Mouse (Mus musculus): ENCODE measurements around the gene Fbxw10. TPM values are rescaled to one million over a fixed set of nuclear protein-coding genes. Genes with fewer than 3 reads are reported as not detected.
A peak's percentile ranks its signal among the peaks of the same experiment; 100 is the strongest.

Gene Fbxw10
- polyA plus RNA-seq, 1 experiment, result not detected

DNA sequence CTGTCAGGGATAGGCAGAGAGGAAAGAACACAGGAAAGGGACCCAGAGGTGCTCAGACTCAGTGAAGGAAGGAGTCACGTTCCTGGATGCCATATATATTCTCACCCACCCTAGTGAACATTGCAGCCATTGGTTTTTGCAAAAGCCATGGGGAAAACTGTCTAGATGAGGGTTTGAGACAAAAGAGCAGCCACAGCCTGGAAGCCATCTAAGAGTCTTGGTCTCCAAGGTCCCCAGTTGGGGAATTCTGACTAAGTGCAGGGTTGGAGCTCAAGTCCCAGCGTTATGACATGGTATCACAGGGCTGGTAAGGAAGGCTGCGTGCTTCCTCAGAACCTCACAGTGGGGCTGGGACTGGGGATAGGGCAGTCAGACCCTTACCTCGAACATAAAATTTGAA is 18.7 kb downstream of the Fbxw10 start:
- no peaks in the 10 kb centered on the region for H3K36me3 ChIP-seq (ENCODE audit: control insufficient read depth)
- no peaks in the 10 kb centered on the region for H3K9me3 ChIP-seq (ENCODE audit: control insufficient read depth, low read length)
- peaks cover 6% of the 10 kb centered on the region for H3K4me1 ChIP-seq (ENCODE audit: control insufficient read depth)
- TF ChIP-seq GATA1 (IDR thresholded peaks at IDR 0.05; ENCODE audit: low read length) (no peak), TAL1 (IDR thresholded peaks at IDR 0.05; ENCODE audit: low read length) (no peak)
- H3K27me3 ChIP-seq (ENCODE audit: control insufficient read depth), result no peaks in the 10 kb centered on the region
- H3K4me3 ChIP-seq (replicated peaks), result no peak overlapping the region

DNA sequence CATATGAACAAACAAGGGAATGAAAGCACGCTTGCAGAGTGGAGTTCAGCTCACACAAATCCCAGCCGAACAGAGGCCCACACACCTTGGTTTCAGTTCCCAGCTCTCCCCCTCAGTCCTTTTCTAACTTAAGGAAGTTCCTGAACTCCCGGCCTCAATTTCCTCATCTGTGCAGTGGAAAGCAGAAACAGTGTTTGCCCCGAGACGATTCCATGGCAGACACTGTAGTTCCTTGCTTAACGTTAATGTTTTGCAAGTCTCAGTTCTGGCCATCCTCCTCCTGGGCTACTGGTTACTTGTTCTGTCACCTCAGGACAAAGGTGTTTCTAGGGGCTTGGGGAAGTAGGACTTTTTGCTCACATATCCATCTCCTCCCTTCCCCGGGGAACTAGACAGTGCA is 19.8 kb downstream of the Fbxw10 start:
- TF ChIP-seq GATA1 (IDR thresholded peaks at IDR 0.05; ENCODE audit: low read length) (no peak), TAL1 (IDR thresholded peaks at IDR 0.05; ENCODE audit: low read length) (no peak)
- H3K27me3 ChIP-seq (ENCODE audit: control insufficient read depth), result no peaks in the 10 kb centered on the region
- no peaks in the 10 kb centered on the region for H3K9me3 ChIP-seq (ENCODE audit: control insufficient read depth, low read length)
- no peak overlapping the region for H3K4me3 ChIP-seq (replicated peaks)
- peaks cover 6% of the 10 kb centered on the region for H3K4me1 ChIP-seq (ENCODE audit: control insufficient read depth)
- no peaks in the 10 kb centered on the region for H3K36me3 ChIP-seq (ENCODE audit: control insufficient read depth)

DNA sequence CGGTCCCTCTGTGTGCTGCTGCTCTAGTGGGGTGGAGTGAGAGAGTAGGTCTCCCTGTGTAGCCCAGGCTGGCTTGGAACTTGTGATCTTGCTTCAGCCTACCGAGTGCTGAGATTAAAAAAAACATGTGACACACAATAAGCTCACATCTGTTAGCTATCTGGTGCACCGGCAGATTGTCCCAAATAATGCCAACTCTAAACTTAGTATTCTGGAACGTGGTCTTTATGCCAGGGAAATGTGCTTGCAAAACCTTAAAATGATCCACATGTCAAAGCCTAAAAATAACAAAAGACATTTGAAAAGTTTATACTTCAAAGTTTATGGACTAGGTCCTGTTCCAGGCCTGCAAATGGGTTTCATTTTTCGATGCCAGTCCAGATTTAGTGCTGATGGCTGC is 22.3 kb downstream of the Fbxw10 start:
- H3K4me3 ChIP-seq (replicated peaks), result no peak overlapping the region
- no peaks in the 10 kb centered on the region for H3K9me3 ChIP-seq (ENCODE audit: control insufficient read depth, low read length)
- H3K4me1 ChIP-seq (ENCODE audit: control insufficient read depth), result peaks cover 6% of the 10 kb centered on the region
- no peaks in the 10 kb centered on the region for H3K27me3 ChIP-seq (ENCODE audit: control insufficient read depth)
- no peaks in the 10 kb centered on the region for H3K36me3 ChIP-seq (ENCODE audit: control insufficient read depth)
- TF ChIP-seq GATA1 (IDR thresholded peaks at IDR 0.05; ENCODE audit: low read length) (no peak), TAL1 (IDR thresholded peaks at IDR 0.05; ENCODE audit: low read length) (no peak)

DNA sequence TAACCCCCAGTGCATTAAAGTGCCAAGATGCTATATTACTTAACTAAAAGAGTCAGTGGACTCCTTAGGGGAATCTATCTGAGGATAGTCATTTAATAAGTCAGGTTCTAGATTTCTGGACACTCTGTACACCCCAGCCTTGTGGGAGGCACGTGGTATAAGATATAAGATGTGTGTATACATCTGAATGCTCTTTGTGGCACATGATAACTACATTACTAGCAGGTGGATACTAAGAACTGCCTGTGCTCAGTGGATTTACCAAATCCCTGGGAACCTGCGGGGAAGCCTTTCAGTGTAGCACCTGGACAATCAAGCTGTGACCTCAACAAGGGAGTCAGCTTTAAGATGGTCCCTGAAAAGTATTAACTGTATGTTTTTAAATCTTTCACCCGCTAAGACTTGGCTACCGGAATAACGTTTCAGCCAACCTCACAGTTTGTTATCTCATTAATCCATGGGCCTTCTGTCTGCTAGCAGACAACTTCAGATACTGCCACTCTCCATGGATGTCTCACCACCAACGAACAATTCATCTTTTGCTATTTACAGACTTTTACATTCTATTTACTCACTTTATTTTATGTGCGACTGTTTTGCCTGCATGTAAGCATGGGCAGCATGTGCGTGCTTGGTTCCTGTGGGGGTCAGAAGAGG is 23.0 kb downstream of the Fbxw10 start:
- Histone ChIP-seq H3K36me3 (ENCODE audit: control insufficient read depth) (no peaks in the 10 kb centered on the region), H3K27me3 (ENCODE audit: control insufficient read depth) (no peaks in the 10 kb centered on the region), H3K9me3 (ENCODE audit: control insufficient read depth, low read length) (no peaks in the 10 kb centered on the region), H3K4me3 (replicated peaks) (no peak overlapping the region), H3K4me1 (ENCODE audit: control insufficient read depth) (peaks cover 6% of the 10 kb centered on the region)
- TF ChIP-seq TAL1 (IDR thresholded peaks at IDR 0.05; ENCODE audit: low read length) (no peak), GATA1 (IDR thresholded peaks at IDR 0.05; ENCODE audit: low read length) (no peak)

DNA sequence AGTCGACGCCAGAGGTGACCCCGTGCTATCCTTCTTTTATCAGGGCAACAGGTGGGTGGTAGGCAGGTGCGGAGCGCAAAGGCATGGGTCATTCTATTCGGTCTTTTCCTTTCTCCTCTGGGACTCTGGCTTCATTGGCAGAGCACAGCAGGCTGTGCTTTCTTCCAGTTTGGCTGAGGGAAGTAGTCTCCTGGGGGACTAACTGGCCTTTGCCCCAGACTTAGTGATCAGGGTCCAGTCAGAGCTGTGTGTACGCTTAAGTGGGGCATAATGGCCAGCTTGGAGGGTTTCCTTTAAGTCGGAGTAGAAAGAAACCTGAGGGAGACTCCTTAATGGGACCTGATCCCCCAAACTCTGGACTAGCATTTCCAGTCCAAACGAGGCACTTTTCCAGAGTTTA is 26.6 kb downstream of the Fbxw10 start:
- Histone ChIP-seq H3K27me3 (ENCODE audit: control insufficient read depth) (no peaks in the 10 kb centered on the region), H3K4me3 (replicated peaks) (no peak overlapping the region), H3K9me3 (ENCODE audit: control insufficient read depth, low read length) (no peaks in the 10 kb centered on the region), H3K36me3 (ENCODE audit: control insufficient read depth) (no peaks in the 10 kb centered on the region), H3K4me1 (ENCODE audit: control insufficient read depth) (peaks cover 6% of the 10 kb centered on the region)
- TF ChIP-seq TAL1 (IDR thresholded peaks at IDR 0.05; ENCODE audit: low read length) (no peak), GATA1 (IDR thresholded peaks at IDR 0.05; ENCODE audit: low read length) (no peak)

DNA sequence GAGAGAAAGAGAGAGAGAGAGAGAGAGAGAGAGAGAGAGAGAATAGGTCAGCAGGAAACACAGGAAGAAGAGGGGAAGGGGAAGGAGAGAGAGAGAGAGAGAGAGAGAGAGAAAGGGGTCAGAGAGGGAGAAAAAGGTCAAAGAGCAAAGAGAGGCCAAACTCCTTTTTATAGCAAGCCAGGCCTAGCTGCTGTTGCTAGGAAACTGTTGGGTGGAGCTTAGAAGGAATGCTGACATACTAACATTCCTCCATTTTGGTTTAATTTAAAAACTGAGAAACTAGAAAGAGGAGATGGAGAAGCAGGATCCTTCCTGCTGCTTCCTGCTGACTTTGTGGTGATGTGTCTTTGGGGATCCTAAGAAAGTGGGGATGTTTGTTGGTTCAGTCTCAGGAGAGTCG is 28.8 kb downstream of the Fbxw10 start:
- Histone ChIP-seq H3K36me3 (ENCODE audit: control insufficient read depth) (no peaks in the 10 kb centered on the region), H3K4me3 (replicated peaks) (no peak overlapping the region), H3K9me3 (ENCODE audit: control insufficient read depth, low read length) (no peaks in the 10 kb centered on the region), H3K4me1 (ENCODE audit: control insufficient read depth) (peaks cover 10% of the 10 kb centered on the region), H3K27me3 (ENCODE audit: control insufficient read depth) (no peaks in the 10 kb centered on the region)
- TF ChIP-seq TAL1 (IDR thresholded peaks at IDR 0.05; ENCODE audit: low read length) (no peak), GATA1 (IDR thresholded peaks at IDR 0.05; ENCODE audit: low read length) (no peak)

DNA sequence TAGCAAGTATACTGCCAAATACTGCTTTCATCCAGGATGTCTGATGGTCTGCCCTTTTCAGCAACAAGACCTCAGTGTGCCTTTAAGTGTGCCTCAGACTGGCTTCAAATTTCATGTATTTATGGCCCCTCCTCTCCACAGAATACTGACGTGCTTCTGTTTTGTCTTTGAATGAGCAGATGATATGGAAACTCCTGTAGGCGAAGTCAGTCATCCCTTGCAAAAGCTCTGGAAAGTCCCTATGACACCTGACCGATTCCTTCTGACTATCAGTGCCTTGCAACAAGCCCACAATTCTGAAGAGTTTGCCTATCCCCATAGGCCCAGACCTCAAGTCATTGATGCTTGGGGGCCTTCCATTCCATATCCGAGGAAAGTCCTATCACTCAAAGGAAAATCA is 29.6 kb downstream of the Fbxw10 start:
- no peak overlapping the region for H3K4me3 ChIP-seq (replicated peaks)
- peaks cover 10% of the 10 kb centered on the region for H3K4me1 ChIP-seq (ENCODE audit: control insufficient read depth)
- no peaks in the 10 kb centered on the region for H3K36me3 ChIP-seq (ENCODE audit: control insufficient read depth)
- TF ChIP-seq GATA1 (IDR thresholded peaks at IDR 0.05; ENCODE audit: low read length), result no peak
- no peaks in the 10 kb centered on the region for H3K9me3 ChIP-seq (ENCODE audit: control insufficient read depth, low read length)
- no peaks in the 10 kb centered on the region for H3K27me3 ChIP-seq (ENCODE audit: control insufficient read depth)

DNA sequence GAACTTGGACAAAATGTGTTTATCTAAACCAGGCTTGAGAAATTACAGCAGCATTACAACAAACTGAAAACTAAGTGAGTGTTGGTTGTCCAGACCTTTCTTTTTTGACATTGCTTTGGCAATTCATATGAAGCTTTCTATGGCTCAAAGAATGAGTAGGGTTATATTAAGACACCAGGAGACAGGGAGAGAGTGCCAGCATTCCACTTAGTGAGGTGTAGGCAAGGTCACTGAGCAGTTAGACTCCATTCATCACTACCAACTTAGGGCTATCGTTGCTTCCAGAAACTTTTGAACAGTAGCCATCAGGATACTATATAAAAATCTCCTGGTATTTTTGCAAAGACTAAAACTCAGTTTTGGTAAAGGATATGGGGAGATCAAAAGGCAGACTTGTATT is 30.5 kb downstream of the Fbxw10 start:
- Histone ChIP-seq H3K36me3 (ENCODE audit: control insufficient read depth) (peaks cover 4% of the 10 kb centered on the region; the same call in 1 of the 2 replicates), H3K27me3 (ENCODE audit: control insufficient read depth) (no peaks in the 10 kb centered on the region)
- TF ChIP-seq TAL1 (IDR thresholded peaks at IDR 0.05; ENCODE audit: low read length) (no peak), GATA1 (IDR thresholded peaks at IDR 0.05; ENCODE audit: low read length) (no peak)

DNA sequence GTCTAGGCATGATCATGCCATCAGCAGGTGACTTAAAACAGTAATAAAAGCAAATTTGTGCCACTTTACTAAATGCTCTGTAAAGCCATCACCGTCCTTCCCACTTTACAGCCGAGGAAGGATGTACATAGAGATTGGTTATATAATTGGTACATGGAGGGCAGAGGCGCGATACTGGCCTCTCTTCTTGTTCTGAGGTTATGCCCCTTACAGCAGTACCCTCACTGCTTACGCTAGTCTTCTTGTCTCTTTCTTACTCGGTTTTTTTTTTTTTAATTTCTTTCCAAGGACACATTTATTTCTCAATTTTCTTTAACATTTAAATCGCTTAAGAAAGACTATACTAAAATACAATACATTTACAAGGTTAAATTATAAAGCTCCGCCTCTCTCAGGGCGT is 31.9 kb downstream of the Fbxw10 start:
- Histone ChIP-seq H3K4me3 (replicated peaks) (peak overlapping the region; percentile 88), H3K9me3 (ENCODE audit: control insufficient read depth, low read length) (no peaks in the 10 kb centered on the region), H3K36me3 (ENCODE audit: control insufficient read depth) (peaks cover 8% of the 10 kb centered on the region; the same call in 1 of the 2 replicates), H3K4me1 (ENCODE audit: control insufficient read depth) (peaks cover 12% of the 10 kb centered on the region), H3K27me3 (ENCODE audit: control insufficient read depth) (no peaks in the 10 kb centered on the region)
- no peak for TF ChIP-seq GATA1 (IDR thresholded peaks at IDR 0.05; ENCODE audit: low read length)
- TF ChIP-seq TAL1 (IDR thresholded peaks at IDR 0.05; ENCODE audit: low read length), result no peak

More for the DNA sequence above, 30.5 kb downstream of the Fbxw10 start:
- no peak overlapping the region for H3K4me3 ChIP-seq (replicated peaks)
- H3K9me3 ChIP-seq (ENCODE audit: control insufficient read depth, low read length), result no peaks in the 10 kb centered on the region
- peaks cover 12% of the 10 kb centered on the region for H3K4me1 ChIP-seq (ENCODE audit: control insufficient read depth)

Measured in erythroblast, embryonic 14.5 days (primary cell).